Mouse (Mus musculus) cortical plate, adult 2 months (tissue): ENCODE results near the gene Gm10720.
"Not testable (repeated sequence)": the region's sequence is repeated elsewhere in the genome, so short reads cannot be mapped to it uniquely, and the experiment has no call there.

Experiments
- CTCF ChIP-seq: fragments of 200-500 bp; IDR thresholded peaks from 2 replicates; pipeline ENCODE4 v1.5.1; 2011; ENCODE audit warnings: mild to moderate bottlenecking, control low read depth, low read length; ENCODE audit not compliant: insufficient read depth; ENCODE audit errors: extremely low read depth
- POLR2A ChIP-seq: fragments of 200-500 bp; IDR thresholded peaks from 2 replicates; pipeline ENCODE4 v1.6.1; 2011; ENCODE audit warnings: mild to moderate bottlenecking, low read length, control low read depth; ENCODE audit not compliant: insufficient read depth; ENCODE audit errors: extremely low read depth

- not testable (repeated sequence) for TF ChIP-seq POLR2A, CTCF
These were observed 12.6 kb upstream of the Gm10720 start, which contains the start of gene Gm11168 for GRCm38 (mm10) chr9:3002794-3003396.
